Mouse (Mus musculus): ENCODE measurements around the gene Ak4. TPM values are rescaled to one million over a fixed set of nuclear protein-coding genes. Genes with fewer than 3 reads are reported as not detected.
A peak's percentile ranks its signal among the peaks of the same experiment; 100 is the strongest.

Ak4 gene
- polyA plus RNA-seq (2014; fragmentation: Nextera tagmentation; extraction: Ambion mirVana): 7.8 and 11.6 TPM in 2 replicates

- peak within 1 kb of the TSS; percentile 81 for H3K9ac ChIP-seq (ENCODE audit: low read length)
- no peaks in the 10 kb centered on the region for H3K36me3 ChIP-seq (ENCODE audit: control insufficient read depth, insufficient read depth, low read length)
- H3K4me1 ChIP-seq (ENCODE audit: control insufficient read depth, insufficient read depth, low read length): 0 out of 2 replicates have a peak, but pooled peaks cover 2% of the 10 kb centered on the region
- 0 out of 2 replicates have a peak within 1 kb of the TSS, but pooled peaks have one; percentile 29 for H3K27ac ChIP-seq (ENCODE audit: low read depth, low read length)
- WGBS: under 1% methylated on average over 54 of the region's 74 CpGs
- H3K27me3 ChIP-seq (ENCODE audit: control insufficient read depth, insufficient read depth, low read length): no peaks in the 10 kb centered on the region
- ATAC-seq (ENCODE audit: insufficient read depth, low FRiP score, low TSS enrichment) (peak; percentile 83), DNase-seq (ENCODE audit: low spot score) (peak; percentile 75)
- no peaks in the 10 kb centered on the region for H3K9me3 ChIP-seq (ENCODE audit: control insufficient read depth, low read length)
- H3K4me2 ChIP-seq (ENCODE audit: low read depth): peak within 1 kb of the TSS; percentile 97
- H3K4me3 ChIP-seq (ENCODE audit: low read depth, low read length): peak within 1 kb of the TSS; percentile 77
Observed at GRCm38 (mm10) chr4:101419151-101419910, at the start of gene Ak4. TSS of gene Ak4 (plus strand) at chr4:101419277.

DNA sequence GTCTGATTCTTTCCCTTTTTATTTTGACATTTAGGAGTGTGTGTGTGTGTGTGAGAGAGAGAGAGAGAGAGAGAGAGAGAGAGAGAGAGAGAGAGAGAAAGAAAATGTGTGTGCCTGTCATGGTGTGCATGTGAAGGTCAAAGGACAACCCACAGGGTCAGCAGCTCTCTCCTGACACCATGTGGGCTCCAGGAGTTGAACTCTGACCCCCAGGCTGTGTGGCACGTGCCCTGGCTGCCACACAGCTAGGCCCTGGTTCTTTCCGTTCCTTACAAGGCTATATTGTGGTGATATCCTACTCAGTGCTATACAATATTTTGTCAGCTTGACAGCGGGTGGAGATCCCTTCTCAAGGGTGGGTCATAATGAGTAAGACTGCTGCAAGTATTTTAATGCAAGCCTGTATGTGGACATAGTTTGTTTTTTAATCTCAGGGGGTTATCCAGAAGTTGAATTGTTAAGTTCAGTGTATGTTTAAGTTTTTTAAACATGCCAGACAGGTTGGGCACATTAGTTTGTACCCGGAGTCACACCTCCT, 49.3 kb upstream of the Ak4 start:
- H3K27ac ChIP-seq (ENCODE audit: low read depth, low read length): no peak overlapping the region
- no peak for ATAC-seq (ENCODE audit: insufficient read depth, low FRiP score, low TSS enrichment)

GRCm38 (mm10) chr4:101372283-101372682, 46.8 kb upstream of the Ak4 start:
- Histone ChIP-seq H3K9me3 (ENCODE audit: control insufficient read depth, low read length) (no peaks in the 10 kb centered on the region), H3K4me3 (ENCODE audit: low read depth, low read length) (no peak overlapping the region), H3K4me2 (ENCODE audit: low read depth) (no peak overlapping the region), H3K36me3 (ENCODE audit: control insufficient read depth, insufficient read depth, low read length) (no peaks in the 10 kb centered on the region), H3K4me1 (ENCODE audit: control insufficient read depth, insufficient read depth, low read length) (no peaks in the 10 kb centered on the region), H3K9ac (ENCODE audit: low read length) (no peak overlapping the region), H3K27ac (ENCODE audit: low read depth, low read length) (no peak overlapping the region), H3K27me3 (ENCODE audit: control insufficient read depth, insufficient read depth, low read length) (no peaks in the 10 kb centered on the region)
- ATAC-seq (ENCODE audit: insufficient read depth, low FRiP score, low TSS enrichment) (no peak), DNase-seq (ENCODE audit: low spot score) (no peak)
- 68% methylated on average over 2 of the region's 2 CpGs for WGBS

More for the DNA sequence above, 49.3 kb upstream of the Ak4 start:
- Histone ChIP-seq H3K4me1 (ENCODE audit: control insufficient read depth, insufficient read depth, low read length) (no peaks in the 10 kb centered on the region), H3K9me3 (ENCODE audit: control insufficient read depth, low read length) (no peaks in the 10 kb centered on the region), H3K9ac (ENCODE audit: low read length) (no peak overlapping the region), H3K4me2 (ENCODE audit: low read depth) (no peak overlapping the region), H3K36me3 (ENCODE audit: control insufficient read depth, insufficient read depth, low read length) (no peaks in the 10 kb centered on the region), H3K27me3 (ENCODE audit: control insufficient read depth, insufficient read depth, low read length) (no peaks in the 10 kb centered on the region), H3K4me3 (ENCODE audit: low read depth, low read length) (no peak overlapping the region)
- DNase-seq (ENCODE audit: low spot score): no peak
- 62% methylated on average over 4 of the region's 4 CpGs for WGBS

DNA sequence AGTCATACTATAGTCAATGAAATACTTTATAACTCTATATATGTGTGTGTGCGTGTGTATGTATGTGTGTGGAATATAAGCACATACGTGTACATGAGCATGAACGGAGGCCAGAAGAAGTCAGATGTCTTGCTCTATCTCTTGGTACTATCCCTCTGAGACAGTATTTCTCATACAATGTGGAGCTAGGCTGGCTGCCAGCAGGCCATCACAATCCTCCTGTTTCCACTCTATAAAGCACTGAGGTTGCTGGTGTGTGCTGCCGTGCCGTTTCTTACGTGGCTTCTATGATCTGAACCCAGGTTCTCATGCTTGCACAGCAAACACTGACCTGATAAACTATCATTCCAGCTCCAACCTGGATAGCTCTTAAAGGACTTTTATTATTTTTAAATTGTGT, 46.3 kb upstream of the Ak4 start:
- WGBS: 94% methylated on average over 6 of the region's 6 CpGs
- H3K4me1 ChIP-seq (ENCODE audit: control insufficient read depth, insufficient read depth, low read length): no peaks in the 10 kb centered on the region
- no peak for ATAC-seq (ENCODE audit: insufficient read depth, low FRiP score, low TSS enrichment)

DNA sequence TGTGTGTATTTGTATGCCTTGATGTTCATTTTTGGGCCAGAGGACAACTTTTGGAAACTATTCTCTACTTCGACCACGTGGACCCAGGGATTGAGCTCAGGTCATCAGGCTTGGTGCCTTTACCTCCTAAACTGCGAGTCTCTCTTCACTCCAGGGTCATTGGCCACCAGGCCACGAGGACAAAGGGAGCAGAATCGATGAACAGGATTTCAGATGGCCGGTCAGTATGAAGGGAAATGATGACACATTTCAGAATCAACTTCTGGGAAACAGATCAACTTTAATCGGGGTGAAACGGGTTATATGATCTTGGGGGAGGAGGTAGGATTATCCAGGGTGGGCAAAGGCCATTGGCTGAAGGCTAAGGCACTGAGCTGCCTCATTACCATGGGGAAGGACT, 45.0 kb upstream of the Ak4 start:
- Histone ChIP-seq H3K4me1 (ENCODE audit: control insufficient read depth, insufficient read depth, low read length) (no peaks in the 10 kb centered on the region), H3K27me3 (ENCODE audit: control insufficient read depth, insufficient read depth, low read length) (no peaks in the 10 kb centered on the region), H3K27ac (ENCODE audit: low read depth, low read length) (no peak overlapping the region), H3K4me3 (ENCODE audit: low read depth, low read length) (no peak overlapping the region), H3K9me3 (ENCODE audit: control insufficient read depth, low read length) (no peaks in the 10 kb centered on the region), H3K4me2 (ENCODE audit: low read depth) (no peak overlapping the region), H3K9ac (ENCODE audit: low read length) (no peak overlapping the region), H3K36me3 (ENCODE audit: control insufficient read depth, insufficient read depth, low read length) (no peaks in the 10 kb centered on the region)
- DNase-seq (ENCODE audit: low spot score): no peak
- WGBS: 79% methylated on average over 8 of the region's 8 CpGs
- no peak for ATAC-seq (ENCODE audit: insufficient read depth, low FRiP score, low TSS enrichment)

More for the DNA sequence above, 46.3 kb upstream of the Ak4 start:
- Histone ChIP-seq H3K27ac (ENCODE audit: low read depth, low read length) (no peak overlapping the region), H3K4me2 (ENCODE audit: low read depth) (no peak overlapping the region), H3K9me3 (ENCODE audit: control insufficient read depth, low read length) (no peaks in the 10 kb centered on the region), H3K4me3 (ENCODE audit: low read depth, low read length) (no peak overlapping the region), H3K27me3 (ENCODE audit: control insufficient read depth, insufficient read depth, low read length) (no peaks in the 10 kb centered on the region), H3K36me3 (ENCODE audit: control insufficient read depth, insufficient read depth, low read length) (no peaks in the 10 kb centered on the region), H3K9ac (ENCODE audit: low read length) (no peak overlapping the region)
- no peak for DNase-seq (ENCODE audit: low spot score)

GRCm38 (mm10) chr4:101376835-101377234, 42.2 kb upstream of the Ak4 start:
- no peak for ATAC-seq (ENCODE audit: insufficient read depth, low FRiP score, low TSS enrichment)
- Histone ChIP-seq H3K9ac (ENCODE audit: low read length) (no peak overlapping the region), H3K36me3 (ENCODE audit: control insufficient read depth, insufficient read depth, low read length) (no peaks in the 10 kb centered on the region), H3K4me3 (ENCODE audit: low read depth, low read length) (no peak overlapping the region), H3K27ac (ENCODE audit: low read depth, low read length) (no peak overlapping the region), H3K27me3 (ENCODE audit: control insufficient read depth, insufficient read depth, low read length) (no peaks in the 10 kb centered on the region), H3K4me2 (ENCODE audit: low read depth) (no peak overlapping the region), H3K9me3 (ENCODE audit: control insufficient read depth, low read length) (no peaks in the 10 kb centered on the region), H3K4me1 (ENCODE audit: control insufficient read depth, insufficient read depth, low read length) (no peaks in the 10 kb centered on the region)
- DNase-seq (ENCODE audit: low spot score): no peak
- 83% methylated on average over 4 of the region's 4 CpGs for WGBS

- no peaks in the 10 kb centered on the region for H3K27me3 ChIP-seq (ENCODE audit: control insufficient read depth, insufficient read depth, low read length)
- H3K4me3 ChIP-seq (ENCODE audit: low read depth, low read length): no peak overlapping the region
- 64% methylated on average over 4 of the region's 4 CpGs for WGBS
- H3K4me1 ChIP-seq (ENCODE audit: control insufficient read depth, insufficient read depth, low read length): no peaks in the 10 kb centered on the region
- DNase-seq (ENCODE audit: low spot score) (no peak), ATAC-seq (ENCODE audit: insufficient read depth, low FRiP score, low TSS enrichment) (no peak)
- no peaks in the 10 kb centered on the region for H3K36me3 ChIP-seq (ENCODE audit: control insufficient read depth, insufficient read depth, low read length)
- H3K9ac ChIP-seq (ENCODE audit: low read length): no peak overlapping the region
- no peak overlapping the region for H3K4me2 ChIP-seq (ENCODE audit: low read depth)
- no peak overlapping the region for H3K27ac ChIP-seq (ENCODE audit: low read depth, low read length)
- H3K9me3 ChIP-seq (ENCODE audit: control insufficient read depth, low read length): no peaks in the 10 kb centered on the region
Observed at GRCm38 (mm10) chr4:101378241-101378640, 40.8 kb upstream of the Ak4 start.

DNA sequence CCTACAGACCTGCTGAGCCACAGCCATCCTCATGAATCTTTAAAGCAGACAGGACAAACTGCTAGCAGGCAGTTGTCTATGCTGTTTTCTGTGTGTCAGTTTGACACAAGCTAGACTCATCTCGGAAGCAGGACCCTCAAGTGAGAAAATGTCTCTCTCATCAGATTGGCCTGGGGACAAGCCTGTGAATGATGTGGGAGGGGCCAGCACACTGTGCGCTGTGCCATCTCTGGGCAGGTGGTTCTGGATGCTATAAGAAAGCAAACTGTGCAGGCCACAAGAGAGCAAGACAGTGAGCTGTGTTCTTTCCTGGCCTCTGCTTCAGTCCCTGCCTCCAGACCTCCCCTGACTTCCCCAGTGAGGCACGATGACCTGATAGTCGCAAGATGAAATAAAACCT, 40.3 kb upstream of the Ak4 start:
- no peak overlapping the region for H3K9ac ChIP-seq (ENCODE audit: low read length)
- ATAC-seq (ENCODE audit: insufficient read depth, low FRiP score, low TSS enrichment) (no peak), DNase-seq (ENCODE audit: low spot score) (no peak)
- H3K9me3 ChIP-seq (ENCODE audit: control insufficient read depth, low read length): no peaks in the 10 kb centered on the region
- WGBS: 78% methylated on average over 4 of the region's 4 CpGs
- no peaks in the 10 kb centered on the region for H3K27me3 ChIP-seq (ENCODE audit: control insufficient read depth, insufficient read depth, low read length)
- H3K4me1 ChIP-seq (ENCODE audit: control insufficient read depth, insufficient read depth, low read length): no peaks in the 10 kb centered on the region
- no peak overlapping the region for H3K4me2 ChIP-seq (ENCODE audit: low read depth)
- no peak overlapping the region for H3K4me3 ChIP-seq (ENCODE audit: low read depth, low read length)
- H3K36me3 ChIP-seq (ENCODE audit: control insufficient read depth, insufficient read depth, low read length): no peaks in the 10 kb centered on the region
- H3K27ac ChIP-seq (ENCODE audit: low read depth, low read length): no peak overlapping the region

DNA sequence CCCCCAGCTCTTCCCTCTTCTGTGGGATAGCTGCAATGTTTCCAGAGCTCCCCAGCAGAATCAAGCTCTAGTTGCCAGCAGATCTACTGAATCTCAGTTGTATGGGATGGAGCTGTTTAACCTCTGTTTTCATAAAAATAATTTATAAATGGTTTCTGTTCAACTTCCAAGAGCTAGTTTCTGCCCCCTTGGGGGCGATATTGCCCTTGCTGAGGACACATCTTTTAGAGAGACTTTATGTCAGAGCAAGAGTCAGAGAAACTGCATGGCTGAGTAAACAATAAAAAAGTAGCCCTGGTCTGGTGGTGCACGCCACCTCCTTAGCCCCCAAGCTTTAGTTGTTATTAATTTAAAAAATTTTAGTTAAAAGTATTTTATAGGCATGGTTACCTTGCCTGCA, 34.1 kb upstream of the Ak4 start:
- DNase-seq (ENCODE audit: low spot score) (no peak), ATAC-seq (ENCODE audit: insufficient read depth, low FRiP score, low TSS enrichment) (no peak)
- 68% methylated on average over 2 of the region's 2 CpGs for WGBS
- H3K36me3 ChIP-seq (ENCODE audit: control insufficient read depth, insufficient read depth, low read length): no peaks in the 10 kb centered on the region
- no peaks in the 10 kb centered on the region for H3K4me1 ChIP-seq (ENCODE audit: control insufficient read depth, insufficient read depth, low read length)
- H3K9me3 ChIP-seq (ENCODE audit: control insufficient read depth, low read length): no peaks in the 10 kb centered on the region
- no peak overlapping the region for H3K9ac ChIP-seq (ENCODE audit: low read length)
- no peak overlapping the region for H3K4me2 ChIP-seq (ENCODE audit: low read depth)
- no peak overlapping the region for H3K4me3 ChIP-seq (ENCODE audit: low read depth, low read length)
- H3K27me3 ChIP-seq (ENCODE audit: control insufficient read depth, insufficient read depth, low read length): no peaks in the 10 kb centered on the region
- no peak overlapping the region for H3K27ac ChIP-seq (ENCODE audit: low read depth, low read length)

Measured in neural tube, embryonic 11.5 days (tissue).